Mouse (Mus musculus) brain, embryonic 14.5 days (tissue): Measurements from ENCODE around the gene Gnb1.

Experiments
- CTCF ChIP-seq: fragments of 200-500 bp; IDR thresholded peaks from 2 replicates; pipeline ENCODE4 v1.5.1; 2012; ENCODE audit warnings: inconsistent platforms, mild to moderate bottlenecking, moderate library complexity, borderline replicate concordance; ENCODE audit not compliant: insufficient read depth, insufficient read length; ENCODE audit errors: extremely low read depth
- POLR2A ChIP-seq: fragments of 200-500 bp; IDR thresholded peaks from 2 replicates; pipeline ENCODE4 v1.6.1; 2012; ENCODE audit warnings: mild to moderate bottlenecking, inconsistent platforms, borderline replicate concordance; ENCODE audit not compliant: poor library complexity, insufficient read depth, insufficient read length, severe bottlenecking; ENCODE audit errors: extremely low read depth

DNA sequence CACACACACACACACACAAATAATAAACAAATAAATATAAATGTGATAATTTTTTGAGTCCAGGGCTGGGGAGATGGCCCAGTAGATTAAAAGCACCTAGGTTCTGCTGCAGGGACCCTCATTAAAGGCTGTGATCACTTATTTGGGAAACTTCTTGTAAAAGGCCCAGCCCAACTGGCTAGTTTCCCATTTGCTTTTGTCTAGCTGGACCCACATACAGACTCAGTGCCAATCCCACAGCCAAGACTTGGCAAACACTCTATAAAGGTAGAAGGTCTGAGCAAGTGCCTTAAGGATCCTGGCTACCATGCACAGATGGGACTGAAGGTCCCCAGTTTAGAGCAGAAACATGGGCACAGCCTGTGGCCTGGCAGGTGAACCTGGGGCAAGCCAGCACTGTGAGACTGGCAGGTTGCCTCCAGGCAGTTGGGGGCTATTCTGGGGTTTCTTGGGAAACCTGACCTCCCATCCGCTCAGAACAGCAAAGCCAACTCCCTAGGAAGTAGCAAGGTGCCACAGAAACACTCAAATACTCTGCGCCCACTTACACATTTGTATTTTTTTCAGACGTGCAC lies 18.4 kb upstream of the Gnb1 start:
- no peak for TF ChIP-seq CTCF
- no peak for TF ChIP-seq POLR2A
